ENCODE assay signal across 35 mouse cellular contexts in the genomic region with DNA sequence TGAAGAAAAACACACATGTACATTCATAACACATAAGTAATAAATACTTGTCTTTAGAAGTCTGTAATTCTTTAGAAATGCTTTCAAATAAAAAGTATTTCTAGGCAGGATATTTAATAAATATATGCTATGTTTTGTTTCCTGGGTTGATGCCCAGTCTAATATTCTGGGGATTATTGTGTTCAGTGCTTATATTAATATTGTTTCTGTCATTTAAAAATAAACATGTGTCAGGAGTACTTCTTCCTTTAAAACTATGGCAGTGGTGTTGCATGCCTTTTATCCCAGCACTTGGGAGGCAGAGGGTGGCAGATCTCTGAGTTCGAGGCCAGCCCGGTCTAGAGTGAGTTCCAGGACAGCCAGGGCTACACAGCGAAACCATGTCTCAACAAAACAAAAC.
"Had no signal": no experiment of that assay in that cellular context is flagged by ENCODE, and none has a peak within 500 bp of the region (broad histone marks: within the 10 kb centered on the region; RNA-seq: fewer than 3 reads in every experiment).

No protein-coding gene starts in this region.

- H3K9me3 ChIP-seq: heart, embryonic 10.5 days; heart, embryonic 12.5 days; heart, embryonic 13.5 days; heart, embryonic 15.5 days; hindbrain, embryonic 10.5 days; hindbrain, embryonic 12.5 days; hindbrain, embryonic 13.5 days; hindbrain, embryonic 15.5 days; intestine, embryonic 15.5 days; kidney, embryonic 15.5 days had no signal

- H3K9ac ChIP-seq: heart, embryonic 12.5 days; heart, embryonic 13.5 days; heart, embryonic 15.5 days; hindbrain, embryonic 12.5 days; hindbrain, embryonic 13.5 days; hindbrain, embryonic 14.5 days; hindbrain, embryonic 15.5 days; intestine, embryonic 15.5 days; kidney, embryonic 15.5 days had no signal

- ATAC-seq: hindbrain, embryonic 16.5 days; hindbrain, postnatal 0 days; inflammation-experienced regulatory T-cells, adult 6 months; intestine, embryonic 15.5 days; intestine, embryonic 16.5 days; intestine, postnatal 0 days had no signal

- H3K27me3 ChIP-seq: heart, embryonic 12.5 days; heart, embryonic 13.5 days; heart, embryonic 15.5 days; hindbrain, embryonic 12.5 days; hindbrain, embryonic 13.5 days; hindbrain, embryonic 15.5 days; intestine, embryonic 15.5 days; kidney, embryonic 15.5 days had no signal

- H3K27ac ChIP-seq: heart, adult 2 months; heart, embryonic 10.5 days; heart, embryonic 13.5 days; heart, embryonic 15.5 days; hindbrain, embryonic 10.5 days; hindbrain, embryonic 12.5 days; hindbrain, embryonic 13.5 days; hindbrain, embryonic 14.5 days; hindbrain, embryonic 15.5 days; hindbrain, postnatal 0 days; intestine, embryonic 15.5 days; kidney, embryonic 15.5 days; kidney, postnatal 0 days; layer of hippocampus, adult 2 months had no signal

- H3K4me3 ChIP-seq: heart, adult 2 months; heart, embryonic 10.5 days; heart, embryonic 12.5 days; heart, embryonic 13.5 days; heart, embryonic 15.5 days; hindbrain, embryonic 10.5 days; hindbrain, embryonic 12.5 days; hindbrain, embryonic 13.5 days; hindbrain, embryonic 15.5 days; intestine, embryonic 15.5 days; kidney, embryonic 15.5 days; layer of hippocampus, adult 2 months had no signal

- H3K36me3 ChIP-seq: heart, embryonic 10.5 days; heart, embryonic 12.5 days; heart, embryonic 13.5 days; heart, embryonic 15.5 days; hindbrain, embryonic 10.5 days; hindbrain, embryonic 12.5 days; hindbrain, embryonic 13.5 days; hindbrain, embryonic 15.5 days; intestine, embryonic 15.5 days; kidney, embryonic 15.5 days had no signal

- H3K4me1 ChIP-seq: heart, embryonic 10.5 days; heart, embryonic 12.5 days; heart, embryonic 13.5 days; heart, embryonic 15.5 days; hindbrain, embryonic 10.5 days; hindbrain, embryonic 12.5 days; hindbrain, embryonic 13.5 days; hindbrain, embryonic 15.5 days; intestine, embryonic 15.5 days; kidney, embryonic 15.5 days had no signal

- DNase-seq: heart, adult 2 months; heart, postnatal 10 days; heart, postnatal 14 days; heart, postnatal 36 days; heart, postnatal 4 days; kidney, adult 11 months; kidney, adult 18-20 months; kidney, adult 2 months; kidney, adult 8-10 months; kidney, adult 9 months; kidney, postnatal 10 days; kidney, postnatal 14 days; kidney, postnatal 25 days; kidney, postnatal 36 days; kidney, postnatal 4 days; layer of hippocampus, adult 9-11 months had no signal

- H3K4me2 ChIP-seq: heart, embryonic 11.5 days; heart, embryonic 12.5 days; heart, embryonic 13.5 days; heart, embryonic 15.5 days; hindbrain, embryonic 12.5 days; hindbrain, embryonic 13.5 days; hindbrain, embryonic 14.5 days; hindbrain, embryonic 15.5 days; intestine, embryonic 15.5 days; kidney, embryonic 15.5 days had no signal
